Mouse (Mus musculus) stomach, postnatal 0 days (tissue): ENCODE measurements around the gene Egfr. TPM values are rescaled to one million over a fixed set of nuclear protein-coding genes. Genes with fewer than 3 reads are reported as not detected.
A peak's percentile ranks its signal among the peaks of the same experiment; 100 is the strongest.

ENCODE experiments used
- ATAC-seq: fragments of 200-750 bp; cut with Nextera tagmentation; 2 replicates; pipeline ENCODE4 v1.8.0; 2017; ENCODE audit not compliant: low FRiP score, low TSS enrichment
- DNase-seq: peaks from one replicate; pipeline ENCODE4 v3.0.0-alpha.2; 2016; ENCODE audit warnings: low spot score
- H3K27ac ChIP-seq: fragments of 300-500 bp; sonication (generic); replicated peaks from 2 replicates; pipeline ENCODE4 v1.5.1; 2014; ENCODE audit warnings: mild to moderate bottlenecking, control low read depth
- H3K27me3 ChIP-seq: fragments of 300-500 bp; sonication (generic); 2 replicates; pipeline ENCODE4 v1.6.1; 2014; ENCODE audit warnings: low read length; ENCODE audit not compliant: control insufficient read depth, insufficient read depth
- H3K36me3 ChIP-seq: fragments of 300-500 bp; sonication (generic); 2 replicates; pipeline ENCODE4 v1.6.1; 2014; ENCODE audit warnings: low read length, mixed read lengths; ENCODE audit not compliant: control insufficient read depth, insufficient read depth
- H3K4me1 ChIP-seq: fragments of 300-500 bp; sonication (generic); replicated peaks from 2 replicates; pipeline ENCODE4 v1.6.1; 2014; ENCODE audit warnings: antibody characterized with exemption; ENCODE audit not compliant: control insufficient read depth, insufficient read depth
- H3K4me2 ChIP-seq: fragments of 300-500 bp; sonication (generic); replicated peaks from 2 replicates; pipeline ENCODE4 v1.6.1; 2014; ENCODE audit warnings: low read depth, mild to moderate bottlenecking, control low read depth, moderate library complexity
- H3K4me3 ChIP-seq: fragments of 300-500 bp; sonication (generic); 2 replicates; pipeline ENCODE4 v1.5.1; 2014; ENCODE audit warnings: low read depth, low read length, control low read depth
- H3K9ac ChIP-seq: fragments of 300-500 bp; sonication (generic); 2 replicates; pipeline ENCODE4 v1.6.1; 2014; ENCODE audit warnings: mild to moderate bottlenecking, low read length, control low read depth, mixed read lengths
- H3K9me3 ChIP-seq: fragments of 300-500 bp; sonication (generic); 2 replicates; pipeline ENCODE4 v1.6.1; 2016; ENCODE audit warnings: low read length; ENCODE audit not compliant: control insufficient read depth
- CTCF ChIP-seq: IDR thresholded peaks from 2 replicates; pipeline ENCODE4 v1.5.1; 2016; ENCODE audit warnings: antibody characterized with exemption, low read depth, mild to moderate bottlenecking, moderate library complexity
- EP300 ChIP-seq: optimal IDR thresholded peaks from 2 replicates; pipeline ENCODE3; 2016; ENCODE audit warnings: antibody characterized with exemption
- WGBS: fragments of 180-500 bp; shearing (Covaris S2); extraction: QIAGEN DNeasy Blood & Tissue Kit; methylation state at CpG from one replicate; pipeline ENCODE4 v1.1.7; 2014; 5-methylcytosine and 5-hydroxymethylcytosine counted together
- polyA plus RNA-seq: library from polyadenylated mRNA; unstranded; fragments of >200 nt; fragmentation: Nextera tagmentation; extraction: Ambion mirVana; gene quantifications from 2 replicates; pipeline ENCODE4 v1.2.1, GENCODE M21; 2015

Egfr gene
- polyA plus RNA-seq, 1 experiment from 2014 or later = 13.5 TPM

DNA sequence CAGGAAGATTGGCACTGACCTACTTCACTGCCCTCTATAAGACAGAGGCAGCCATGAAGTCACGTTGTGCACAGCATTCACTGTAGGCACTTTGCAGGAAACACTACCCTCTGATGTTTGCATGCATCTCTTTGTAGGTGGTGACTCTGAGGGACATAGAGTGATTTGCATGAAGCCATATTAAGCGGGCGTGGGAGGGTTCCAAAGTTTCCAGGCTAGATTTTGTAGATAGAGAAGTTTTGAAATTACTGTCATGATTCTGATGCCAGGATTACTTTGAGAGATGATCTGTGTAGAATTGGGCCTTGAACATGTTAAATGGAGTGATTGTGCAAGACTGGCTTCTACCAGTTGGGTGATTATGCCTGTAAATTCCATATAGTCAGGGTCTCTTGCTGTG, 86.8 kb downstream of the Egfr start:
- TF ChIP-seq EP300 (no peak), CTCF (no peak)
- Histone ChIP-seq H3K27ac (no peak overlapping the region), H3K27me3 (no peaks in the 10 kb centered on the region), H3K9ac (no peak overlapping the region), H3K4me2 (no peak overlapping the region), H3K9me3 (no peaks in the 10 kb centered on the region), H3K4me3 (no peak overlapping the region), H3K4me1 (0 out of 2 replicates have a peak, but pooled peaks cover under 1% of the 10 kb centered on the region), H3K36me3 (no peaks in the 10 kb centered on the region)
- no peak for ATAC-seq
- 70% methylated on average over 3 of the region's 3 CpGs for WGBS
- DNase-seq = no peak

DNA sequence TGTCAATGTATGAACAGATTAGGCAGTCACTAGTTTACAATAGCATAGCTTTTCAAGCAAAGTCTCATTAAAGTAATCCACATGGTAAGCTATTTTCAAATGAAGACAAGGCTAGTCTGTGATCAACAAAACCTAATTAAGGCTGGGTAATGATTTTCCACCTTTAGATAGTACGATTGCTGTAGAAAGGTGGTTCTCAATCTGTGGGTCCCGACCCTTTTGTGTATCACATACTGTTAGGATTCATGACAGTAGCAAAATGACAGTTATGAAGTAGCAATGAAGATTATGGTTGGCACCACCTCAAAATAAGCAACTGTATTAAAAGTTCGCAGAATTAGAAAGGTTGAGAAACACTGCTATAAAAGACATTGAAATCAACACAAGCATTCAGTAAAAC, 90.9 kb downstream of the Egfr start:
- WGBS = 72% methylated on average over 3 of the region's 3 CpGs
- no peak for TF ChIP-seq EP300
- TF ChIP-seq CTCF = no peak
- Histone ChIP-seq H3K9me3 (no peaks in the 10 kb centered on the region), H3K27me3 (no peaks in the 10 kb centered on the region), H3K27ac (no peak overlapping the region), H3K36me3 (no peaks in the 10 kb centered on the region), H3K4me3 (no peak overlapping the region), H3K4me1 (peaks cover 2% of the 10 kb centered on the region; the same call in 1 of the 2 replicates), H3K4me2 (no peak overlapping the region), H3K9ac (no peak overlapping the region)
- DNase-seq (no peak), ATAC-seq (no peak)

DNA sequence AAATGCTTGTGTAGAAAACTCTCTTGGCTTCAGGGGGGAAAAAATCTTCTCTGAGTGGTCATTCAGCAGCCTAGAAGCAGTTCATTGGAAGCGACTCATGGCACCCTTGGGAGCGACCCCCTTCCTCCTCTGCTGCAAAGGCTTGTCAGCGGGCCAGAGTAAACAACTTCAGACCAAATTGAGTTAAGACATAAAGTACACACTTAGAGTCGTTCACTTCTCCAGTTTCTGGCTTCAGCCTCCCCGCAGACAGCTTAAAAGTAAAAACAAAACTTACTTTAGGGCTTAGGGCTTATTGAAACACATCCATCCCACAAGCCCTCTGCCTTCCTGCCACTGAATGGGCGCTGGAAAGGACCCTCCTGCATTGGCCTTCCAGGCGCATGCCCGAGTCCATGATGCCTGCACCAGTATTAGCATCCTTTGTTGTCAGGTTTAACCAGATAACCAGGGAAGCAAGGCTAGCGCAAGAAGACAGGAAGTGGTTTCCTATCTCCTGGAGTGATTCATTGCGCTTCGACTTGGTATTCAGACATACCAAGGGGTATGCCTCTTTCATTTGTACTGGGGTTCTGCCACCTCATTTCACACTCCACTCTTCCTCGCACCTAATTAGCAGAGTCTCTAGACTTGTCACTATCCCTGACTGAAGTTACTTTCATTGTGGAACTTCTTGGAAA, 92.0 kb downstream of the Egfr start:
- no peaks in the 10 kb centered on the region for H3K9me3 ChIP-seq
- no peaks in the 10 kb centered on the region for H3K27me3 ChIP-seq
- H3K27ac ChIP-seq = peak overlapping the region; percentile 36
- peaks cover 6% of the 10 kb centered on the region for H3K4me1 ChIP-seq
- H3K9ac ChIP-seq = no peak overlapping the region
- TF ChIP-seq CTCF = no peak
- no peak for TF ChIP-seq EP300
- no peaks in the 10 kb centered on the region for H3K36me3 ChIP-seq
- H3K4me3 ChIP-seq = no peak overlapping the region
- WGBS = 23% methylated on average over 12 of the region's 12 CpGs
- DNase-seq (peak; percentile 31), ATAC-seq (peak; percentile 66; the same call in 1 of the 2 replicates)
- H3K4me2 ChIP-seq = no peak overlapping the region

DNA sequence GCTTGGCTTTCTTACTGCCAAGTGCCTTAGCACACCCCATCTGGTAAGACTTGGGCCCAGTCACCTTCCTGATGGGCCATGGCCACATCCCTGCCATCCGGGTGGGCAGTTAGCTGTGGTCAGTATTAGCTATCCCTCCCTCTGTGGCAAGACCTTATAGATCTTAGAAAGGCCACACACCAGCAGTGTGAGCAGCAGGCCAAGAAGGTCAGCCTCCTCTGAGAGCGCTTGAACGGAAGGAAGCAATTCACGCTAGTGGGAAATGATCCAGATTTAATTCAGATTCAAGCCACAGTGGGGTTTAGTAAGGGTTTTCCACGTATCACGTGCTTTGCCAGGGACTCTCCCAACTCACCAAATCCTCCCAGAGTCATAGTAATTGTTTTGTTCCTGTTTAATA, 96.9 kb downstream of the Egfr start:
- peak overlapping the region; percentile 61 for H3K27ac ChIP-seq
- TF ChIP-seq CTCF (no peak), EP300 (no peak)

DNA sequence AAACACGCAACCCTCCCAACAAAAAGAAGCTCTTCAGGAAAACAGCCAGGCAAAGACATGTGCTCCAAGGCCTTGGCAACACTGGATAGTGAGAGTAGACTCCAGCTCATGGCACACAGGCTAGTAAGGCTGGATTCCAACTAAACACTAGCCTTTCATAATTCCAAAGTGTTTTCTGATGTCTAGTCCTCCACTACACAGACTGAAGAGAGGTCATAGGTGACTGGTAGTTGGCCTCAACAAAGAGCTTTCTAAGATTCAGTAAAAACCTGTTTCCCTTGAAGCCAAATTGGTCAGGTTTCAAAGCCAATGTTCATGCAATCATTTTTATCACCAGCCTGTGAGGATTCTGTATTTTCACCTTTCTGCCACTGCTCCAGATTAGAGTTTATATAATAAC, 99.4 kb downstream of the Egfr start:
- Histone ChIP-seq H3K27me3 (no peaks in the 10 kb centered on the region), H3K9ac (no peak overlapping the region), H3K4me2 (no peak overlapping the region), H3K4me1 (peaks cover 3% of the 10 kb centered on the region), H3K27ac (no peak overlapping the region), H3K36me3 (no peaks in the 10 kb centered on the region), H3K9me3 (no peaks in the 10 kb centered on the region), H3K4me3 (no peak overlapping the region)
- no peak for TF ChIP-seq CTCF
- no peak for TF ChIP-seq EP300
- ATAC-seq (no peak), DNase-seq (no peak)
- WGBS = 76% methylated on average over 1 of the region's 1 CpGs

More for the DNA sequence above, 96.9 kb downstream of the Egfr start:
- DNase-seq = no peak
- no peak; the same call in 1 of the 2 replicates for ATAC-seq
- no peak overlapping the region for H3K4me3 ChIP-seq
- no peaks in the 10 kb centered on the region for H3K9me3 ChIP-seq
- 36% methylated on average over 6 of the region's 6 CpGs for WGBS
- no peaks in the 10 kb centered on the region for H3K36me3 ChIP-seq
- H3K4me1 ChIP-seq = peaks cover 4% of the 10 kb centered on the region
- H3K27me3 ChIP-seq = no peaks in the 10 kb centered on the region
- no peak overlapping the region for H3K4me2 ChIP-seq
- H3K9ac ChIP-seq = no peak overlapping the region

DNA sequence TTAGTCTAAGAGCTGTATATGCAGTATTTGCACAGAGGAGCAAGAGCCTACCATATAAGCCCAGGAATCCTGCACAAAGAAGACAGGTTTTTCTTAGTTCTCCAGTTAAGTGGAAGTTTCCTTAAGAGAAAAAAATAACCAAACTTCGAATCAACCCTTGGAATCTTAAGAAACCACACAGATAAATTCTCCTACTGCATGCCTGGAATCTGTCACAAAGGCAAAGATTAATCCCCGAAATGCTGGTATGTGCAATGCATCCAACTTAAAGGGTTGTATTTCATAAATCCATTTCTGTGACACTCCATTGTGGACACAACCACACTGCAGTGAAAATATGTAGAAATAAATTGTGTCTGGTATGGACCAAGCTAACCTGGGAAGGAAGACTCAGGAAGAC, 102.1 kb downstream of the Egfr start:
- H3K4me3 ChIP-seq = no peak overlapping the region
- ATAC-seq = no peak
- no peak for DNase-seq
- H3K9ac ChIP-seq = no peak overlapping the region
- no peaks in the 10 kb centered on the region for H3K27me3 ChIP-seq
- H3K27ac ChIP-seq = no peak overlapping the region
- H3K4me1 ChIP-seq = no peaks in the 10 kb centered on the region
- no peak for TF ChIP-seq CTCF
- no peak for TF ChIP-seq EP300
- H3K4me2 ChIP-seq = no peak overlapping the region
- no peaks in the 10 kb centered on the region for H3K36me3 ChIP-seq
- H3K9me3 ChIP-seq = no peaks in the 10 kb centered on the region
- 50% methylated on average over 2 of the region's 2 CpGs for WGBS
